Mouse (Mus musculus): ENCODE data around the gene Ppp1r1c.
"Not testable (repeated sequence)": the region's sequence is repeated elsewhere in the genome, so short reads cannot be mapped to it uniquely, and the experiment has no call there.

Gene Ppp1r1c

GRCm38 (mm10) chr2:79744164-79744563 lies 36.6 kb downstream of the Ppp1r1c start:
- DNase-seq (ENCODE audit: low spot score), result no peak

GRCm38 (mm10) chr2:79751685-79752084 lies 44.1 kb downstream of the Ppp1r1c start:
- no peak for DNase-seq (ENCODE audit: low spot score)

- no peak for DNase-seq (ENCODE audit: low spot score)
These were observed 52.4 kb downstream of the Ppp1r1c start for GRCm38 (mm10) chr2:79760018-79760417.

DNA sequence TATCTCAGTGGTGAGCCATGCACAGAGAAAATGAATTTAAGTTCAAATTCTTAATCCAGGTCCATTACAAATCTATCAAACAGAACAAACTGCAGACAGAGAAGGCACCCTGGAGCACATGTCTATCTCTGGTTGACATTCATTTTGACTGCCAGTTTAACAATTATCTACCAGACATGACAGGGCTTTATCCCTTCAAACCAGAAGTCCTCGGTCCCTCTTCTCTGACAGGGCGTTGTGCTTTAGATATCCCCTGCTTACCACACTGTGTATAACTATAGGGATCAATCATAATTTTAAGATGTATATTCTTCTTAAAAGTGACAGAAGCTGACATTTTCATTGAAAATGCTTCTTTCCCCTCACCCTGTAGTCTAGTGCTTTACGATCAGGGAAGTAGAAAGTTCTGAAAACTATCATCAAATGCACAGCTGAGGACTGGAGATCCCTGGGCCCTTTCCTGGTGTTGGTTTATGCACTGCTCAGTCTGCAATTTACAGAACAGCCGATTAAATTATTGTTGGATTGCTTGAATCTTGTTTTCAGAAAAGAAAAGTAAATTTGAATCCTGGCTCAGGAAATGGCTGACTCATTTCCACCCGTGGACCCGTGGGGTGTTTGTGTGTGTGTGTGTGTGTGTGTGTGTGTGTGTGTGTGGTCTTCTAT lies 55.3 kb downstream of the Ppp1r1c start:
- DNase-seq (ENCODE audit: low spot score), result no peak

DNA sequence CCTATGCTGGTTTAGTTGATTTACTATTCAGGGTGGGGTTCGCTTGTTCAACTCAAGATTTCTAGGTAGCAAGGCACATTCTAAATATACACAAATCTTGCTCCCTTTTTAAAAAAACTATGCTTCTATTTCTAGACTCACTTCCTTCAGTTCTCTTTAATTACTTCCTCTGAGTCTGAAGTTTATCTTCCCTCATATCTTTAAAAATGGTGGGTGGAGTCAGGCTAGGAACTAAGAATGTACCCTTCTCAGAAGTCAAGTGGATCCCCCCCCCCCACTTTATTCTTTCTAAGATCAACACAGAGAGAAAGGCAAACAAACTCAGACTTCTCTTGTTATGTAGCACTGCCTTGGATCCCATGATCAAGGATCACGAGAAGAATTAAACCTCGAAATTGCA lies 57.5 kb downstream of the Ppp1r1c start:
- DNase-seq (ENCODE audit: low spot score), result no peak

GRCm38 (mm10) chr2:79765723-79766122 lies 58.1 kb downstream of the Ppp1r1c start:
- DNase-seq (ENCODE audit: low spot score), result no peak

GRCm38 (mm10) chr2:79768625-79769024 lies 61.0 kb downstream of the Ppp1r1c start:
- no peak for DNase-seq (ENCODE audit: low spot score)

GRCm38 (mm10) chr2:79770307-79770706 lies 62.7 kb downstream of the Ppp1r1c start:
- DNase-seq (ENCODE audit: low spot score), result no peak

- peak; percentile 92 for DNase-seq (ENCODE audit: low spot score)
These were observed 66.8 kb downstream of the Ppp1r1c start for GRCm38 (mm10) chr2:79774372-79774771.

DNA sequence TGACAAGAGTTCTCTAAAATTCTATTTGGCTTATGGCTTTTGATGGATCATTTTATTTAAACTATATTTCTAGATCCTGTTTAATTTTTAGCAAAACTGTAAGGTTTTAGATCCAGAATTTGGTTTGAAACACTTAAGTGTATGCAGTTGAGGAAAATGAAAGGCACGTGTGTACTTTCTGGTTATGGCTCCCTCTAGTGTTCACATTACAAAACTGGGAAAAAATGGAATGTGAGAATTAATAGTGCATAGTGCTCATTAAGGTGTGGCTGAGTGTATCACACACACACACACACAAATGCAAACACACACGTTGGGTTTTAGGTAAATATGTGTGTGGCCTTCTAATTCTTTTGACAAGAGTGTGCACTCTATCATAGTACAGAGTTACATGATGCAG lies 70.2 kb downstream of the Ppp1r1c start:
- no peak for DNase-seq (ENCODE audit: low spot score)

DNA sequence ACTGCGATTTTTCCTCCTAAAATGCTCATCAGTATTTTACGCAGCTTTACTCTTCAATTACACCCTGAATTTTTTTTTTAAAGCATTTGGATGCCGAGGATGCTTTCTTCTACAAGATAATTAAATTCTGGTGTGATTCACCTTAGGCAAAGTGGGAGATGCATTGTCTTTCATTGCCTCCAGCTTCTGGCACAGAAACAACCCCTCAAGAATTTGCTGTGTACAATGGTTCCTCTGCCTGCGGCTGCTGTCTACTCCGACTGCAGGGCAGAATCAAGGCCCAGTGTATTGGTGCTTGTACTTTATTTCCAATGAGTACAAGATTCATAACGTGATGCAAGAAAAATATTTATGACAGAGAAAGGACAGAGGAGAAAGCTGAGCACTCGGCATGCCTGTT lies 73.2 kb downstream of the Ppp1r1c start:
- DNase-seq (ENCODE audit: low spot score), result no peak

DNA sequence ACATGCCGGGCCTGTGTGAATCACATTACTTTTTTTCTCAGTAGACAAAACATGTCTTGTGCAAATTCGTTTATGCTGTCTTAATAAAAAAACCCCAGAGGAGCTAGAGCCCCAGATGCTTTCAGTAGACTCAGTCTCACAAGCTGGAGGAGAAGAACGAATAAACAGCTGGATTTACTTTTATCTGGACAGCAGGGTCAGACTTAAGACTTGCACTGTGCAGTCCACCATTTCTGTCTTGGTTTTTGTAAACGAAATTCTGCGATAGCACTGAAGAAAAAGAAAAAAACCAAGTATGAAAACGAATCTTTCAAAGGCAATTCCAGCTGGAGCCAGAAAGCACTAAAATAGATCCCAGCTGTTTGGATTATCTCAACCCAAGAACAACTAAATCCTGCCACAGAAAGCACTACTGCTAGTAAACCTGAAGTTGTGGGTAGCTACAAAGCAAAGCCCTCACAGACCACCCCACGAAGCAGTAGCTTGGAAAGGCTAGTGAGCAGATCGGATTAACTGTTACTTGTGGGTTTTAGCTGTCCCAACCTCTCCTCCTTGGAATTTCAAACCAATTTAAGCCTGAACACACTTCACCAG lies 78.1 kb downstream of the Ppp1r1c start:
- DNase-seq (ENCODE audit: low spot score), result peak; percentile 24

DNA sequence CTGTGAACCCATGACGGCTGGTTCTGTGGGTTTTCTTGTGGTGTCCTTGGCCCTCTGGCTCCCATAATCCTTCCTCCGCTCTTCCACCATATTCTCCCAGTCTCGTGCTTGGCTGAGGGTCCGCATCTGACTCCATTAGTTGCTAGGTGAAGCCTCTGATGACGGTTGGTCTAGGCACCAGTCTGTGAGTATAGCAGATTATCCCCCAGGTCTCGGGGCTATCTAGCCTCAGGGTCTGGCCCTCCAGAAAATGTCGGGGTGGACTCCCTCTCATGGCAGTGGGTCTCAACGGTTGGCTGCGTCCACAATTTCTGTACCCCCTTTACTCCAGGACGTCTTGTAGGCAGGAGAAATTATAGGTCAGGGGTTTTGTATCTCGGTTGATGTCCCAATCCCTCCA lies 78.9 kb downstream of the Ppp1r1c start:
- DNase-seq (ENCODE audit: low spot score), result no peak

- DNase-seq (ENCODE audit: low spot score), result no peak
These were observed 85.6 kb downstream of the Ppp1r1c start for GRCm38 (mm10) chr2:79793186-79793585.

DNA sequence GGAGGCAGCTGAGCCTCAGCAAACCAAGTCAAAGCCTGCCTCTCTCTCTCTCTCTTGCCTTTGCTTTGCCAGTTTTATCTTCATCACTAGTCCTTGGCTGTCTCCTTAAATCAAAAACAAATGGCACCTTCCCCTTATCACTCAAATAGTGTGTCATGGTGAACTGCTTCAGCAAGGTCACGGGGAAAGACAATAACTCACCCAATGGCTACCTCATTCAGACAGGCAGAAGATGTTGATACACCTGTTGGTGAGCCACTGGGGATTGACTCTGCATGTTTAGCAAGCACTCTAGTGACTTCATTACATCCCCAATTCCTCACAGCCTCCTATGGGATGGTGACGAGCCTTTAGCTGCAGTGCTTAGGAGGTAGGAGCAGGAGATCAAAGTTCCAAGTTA lies 89.9 kb downstream of the Ppp1r1c start:
- peak; percentile 50 for DNase-seq (ENCODE audit: low spot score)

GRCm38 (mm10) chr2:79798627-79799026 lies 91.0 kb downstream of the Ppp1r1c start:
- DNase-seq (ENCODE audit: low spot score), result peak; percentile 88

GRCm38 (mm10) chr2:79815708-79816484 lies 108.3 kb downstream of the Ppp1r1c start:
- DNase-seq (ENCODE audit: low spot score), result peak; percentile 23

DNA sequence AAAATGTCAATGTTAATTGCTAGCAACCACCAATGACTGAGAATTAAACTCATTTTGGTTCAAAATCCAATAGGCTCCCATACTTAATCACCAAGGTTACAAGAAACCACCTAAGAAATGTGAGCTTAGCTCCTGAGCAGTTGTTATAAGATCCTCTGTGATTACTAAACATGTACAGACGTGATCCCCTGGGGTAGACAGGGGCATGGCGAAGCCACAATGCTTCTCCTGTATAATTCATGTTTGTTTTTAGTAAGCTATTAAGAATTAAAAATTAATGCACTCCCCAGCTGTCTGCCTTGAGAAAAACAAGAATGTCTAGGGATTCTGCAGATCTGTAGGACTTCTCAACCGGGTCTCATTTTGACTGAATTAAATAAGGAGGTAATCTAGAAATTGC lies 112.0 kb downstream of the Ppp1r1c start:
- DNase-seq (ENCODE audit: low spot score), result no peak

GRCm38 (mm10) chr2:79825853-79826252 lies 118.3 kb downstream of the Ppp1r1c start:
- DNase-seq (ENCODE audit: low spot score), result no peak

- no peak for DNase-seq (ENCODE audit: low spot score)
These were observed 131.5 kb downstream of the Ppp1r1c start for GRCm38 (mm10) chr2:79839090-79839489.

DNA sequence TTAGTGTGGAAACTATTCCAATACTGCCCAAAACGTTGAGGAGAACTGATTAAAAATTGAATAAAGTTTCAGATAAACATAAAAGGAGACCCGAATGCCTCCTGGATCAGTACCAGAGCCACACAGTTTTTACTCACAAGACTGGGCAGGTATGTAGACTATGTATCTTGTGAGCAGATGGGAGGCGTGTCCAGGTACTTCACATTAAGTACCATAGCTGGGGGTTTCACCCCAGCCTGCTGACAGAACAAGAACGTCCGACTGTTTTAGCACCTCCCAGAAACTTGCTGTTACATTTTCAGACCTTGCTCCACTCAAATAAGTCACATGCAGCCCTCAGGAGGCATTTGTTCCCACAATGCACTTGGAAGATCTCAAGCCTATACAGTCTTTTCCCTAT lies 131.9 kb downstream of the Ppp1r1c start:
- DNase-seq (ENCODE audit: low spot score), result no peak

DNA sequence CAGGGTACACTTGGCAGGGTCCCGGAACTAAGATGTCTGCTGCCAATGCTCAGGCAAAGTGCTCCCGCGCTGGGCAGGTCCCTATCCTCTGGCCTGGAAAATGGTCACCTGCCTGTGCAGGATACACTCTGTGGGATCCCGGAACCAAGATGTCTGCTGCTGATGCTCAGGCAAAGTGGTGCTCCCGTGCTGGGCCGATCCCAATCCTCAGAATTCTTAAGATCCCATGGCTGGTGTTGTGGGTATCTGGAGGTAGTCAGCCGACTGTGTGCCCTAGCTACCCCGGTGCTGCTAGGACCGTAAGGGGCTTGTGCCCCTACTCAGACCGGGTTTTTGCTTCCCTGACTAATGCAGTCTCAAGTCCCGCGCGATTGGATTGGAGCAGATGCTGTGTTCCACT lies 139.8 kb downstream of the Ppp1r1c start:
- DNase-seq (ENCODE audit: low spot score), result not testable (repeated sequence)

- DNase-seq (ENCODE audit: low spot score), result no peak
These were observed 149.3 kb downstream of the Ppp1r1c start for GRCm38 (mm10) chr2:79856874-79857273.

Data from embryo, embryonic 10.5 days (tissue).